Mouse (Mus musculus): Measurements from ENCODE around the gene Itga8.

Gene Itga8

DNA sequence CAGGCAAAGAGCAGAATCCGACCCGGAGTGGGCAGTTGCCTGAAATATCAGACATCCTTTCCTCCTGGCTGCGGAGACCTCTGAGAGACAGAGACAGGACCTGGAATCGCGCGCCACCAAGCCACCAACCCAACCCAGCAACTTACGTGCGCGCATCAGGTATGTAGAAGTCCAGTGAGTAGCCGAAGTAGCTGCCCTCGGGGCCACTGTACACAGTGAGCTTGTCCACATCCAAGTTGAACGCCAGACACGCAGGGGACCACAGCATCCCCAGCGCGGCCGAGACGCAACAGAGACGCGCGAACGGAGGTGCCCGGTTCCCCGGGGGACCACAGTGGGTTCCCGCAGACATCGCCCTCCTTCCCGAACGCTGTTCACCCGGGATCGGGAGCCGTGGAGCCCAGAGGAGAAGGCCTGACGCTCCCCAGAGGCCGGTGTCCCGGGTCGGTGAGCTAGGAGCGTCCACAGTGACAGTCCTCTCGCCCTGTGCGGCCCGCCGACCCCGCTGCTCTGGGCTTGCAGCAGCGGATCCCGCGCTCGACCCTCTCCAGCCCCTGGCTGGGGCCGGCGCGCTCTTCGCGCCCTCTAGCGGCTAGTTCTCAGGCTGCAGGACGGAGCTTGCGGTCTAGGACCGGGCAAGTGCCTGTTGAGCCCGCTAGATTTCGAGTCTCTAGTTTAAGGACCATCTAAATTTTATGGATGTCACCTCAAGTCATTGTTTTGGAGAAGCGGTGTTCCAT is at the start of gene Itga8:
Gene Itga8 (minus strand): TSS at position 492 of the 740 bp plus-strand sequence.
- DNase-seq (ENCODE audit: low spot score in 2 of 2), result peak; percentile 73 to 78

GRCm38 (mm10) chr2:12348914-12349313 is 47.2 kb upstream of the Itga8 start:
- no peak for DNase-seq (ENCODE audit: low spot score in 2 of 2)

GRCm38 (mm10) chr2:12331962-12332361 is 30.2 kb upstream of the Itga8 start:
- DNase-seq (ENCODE audit: low spot score in 2 of 2), result no peak

- DNase-seq (ENCODE audit: low spot score in 2 of 2), result no peak
Measured at GRCm38 (mm10) chr2:12329620-12330019, 27.9 kb upstream of the Itga8 start.

DNA sequence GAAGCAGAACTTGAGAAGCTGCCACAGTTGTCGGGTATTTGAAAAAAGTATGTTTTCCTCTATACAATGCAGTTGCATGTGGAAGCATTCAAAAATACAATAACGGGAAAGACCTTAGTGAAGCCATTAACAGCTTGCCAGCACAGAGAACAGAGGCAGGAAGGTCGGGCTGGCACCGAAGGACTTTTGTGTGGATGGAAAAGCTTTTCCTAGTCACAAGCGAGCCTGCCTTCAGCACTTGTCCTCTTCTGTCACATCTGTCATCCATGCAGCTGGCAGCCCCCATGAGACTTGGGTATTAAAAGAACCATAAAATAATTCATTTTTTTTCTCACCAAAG is 27.3 kb upstream of the Itga8 start:
- DNase-seq (ENCODE audit: low spot score in 2 of 2), result no peak

- no peak for DNase-seq (ENCODE audit: low spot score in 2 of 2)
Measured at GRCm38 (mm10) chr2:12328355-12329067, 26.8 kb upstream of the Itga8 start.

- no peak for DNase-seq (ENCODE audit: low spot score in 2 of 2)
Measured at GRCm38 (mm10) chr2:12327691-12328354, 26.1 kb upstream of the Itga8 start.

GRCm38 (mm10) chr2:12327216-12327615 is 25.5 kb upstream of the Itga8 start:
- no peak for DNase-seq (ENCODE audit: low spot score in 2 of 2)

DNA sequence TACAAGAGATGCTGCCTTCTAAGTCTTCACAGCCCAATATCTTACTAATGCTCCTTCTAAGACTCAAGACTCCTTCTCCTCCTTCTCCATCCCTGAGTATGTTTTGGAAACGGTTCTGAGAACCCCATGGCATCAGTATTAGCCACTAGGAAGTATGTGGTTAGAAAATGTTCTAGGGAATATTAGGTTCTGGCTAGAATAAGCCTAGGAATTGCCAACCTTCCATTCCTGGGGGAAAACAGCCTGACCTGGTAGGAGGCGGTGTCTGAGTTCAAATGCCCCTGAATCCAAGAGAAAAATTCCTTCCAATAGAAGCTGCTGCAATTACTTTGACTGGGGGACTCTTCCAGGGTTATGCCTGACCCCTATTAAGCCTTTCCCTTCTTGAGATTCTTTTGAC is 24.1 kb upstream of the Itga8 start:
- DNase-seq (ENCODE audit: low spot score in 2 of 2), result no peak

- no peak for DNase-seq (ENCODE audit: low spot score in 2 of 2)
Measured at GRCm38 (mm10) chr2:12325417-12325816, 23.7 kb upstream of the Itga8 start.

- no peak for DNase-seq (ENCODE audit: low spot score in 2 of 2)
Measured at GRCm38 (mm10) chr2:12320914-12321313, 19.2 kb upstream of the Itga8 start.

GRCm38 (mm10) chr2:12318715-12319114 is 17.0 kb upstream of the Itga8 start:
- DNase-seq (ENCODE audit: low spot score in 2 of 2), result no peak

- DNase-seq (ENCODE audit: low spot score in 2 of 2), result no peak
Measured at GRCm38 (mm10) chr2:12318036-12318435, 16.3 kb upstream of the Itga8 start.

DNA sequence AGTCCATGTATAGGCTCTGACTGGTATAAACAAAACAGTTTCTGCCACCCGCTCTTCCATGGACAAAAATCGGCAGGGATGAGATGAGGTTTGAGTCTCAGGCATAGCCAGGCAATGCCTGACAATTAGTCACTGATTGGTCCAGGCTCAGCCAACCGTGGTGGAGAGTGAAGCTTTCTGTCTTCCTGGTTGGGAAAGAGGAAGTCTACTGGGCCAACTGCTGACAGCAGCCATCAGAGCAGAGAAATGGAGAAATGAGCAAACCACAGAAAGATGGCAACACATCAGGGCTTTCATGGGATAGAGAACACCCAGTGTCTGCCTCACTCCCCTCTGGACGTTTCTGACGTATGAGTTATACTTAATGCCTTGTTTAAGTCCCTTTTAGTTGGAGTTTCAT is 15.6 kb upstream of the Itga8 start:
- no peak for DNase-seq (ENCODE audit: low spot score in 2 of 2)

GRCm38 (mm10) chr2:12316361-12316760 is 14.6 kb upstream of the Itga8 start:
- DNase-seq (ENCODE audit: low spot score in 2 of 2), result no peak

DNA sequence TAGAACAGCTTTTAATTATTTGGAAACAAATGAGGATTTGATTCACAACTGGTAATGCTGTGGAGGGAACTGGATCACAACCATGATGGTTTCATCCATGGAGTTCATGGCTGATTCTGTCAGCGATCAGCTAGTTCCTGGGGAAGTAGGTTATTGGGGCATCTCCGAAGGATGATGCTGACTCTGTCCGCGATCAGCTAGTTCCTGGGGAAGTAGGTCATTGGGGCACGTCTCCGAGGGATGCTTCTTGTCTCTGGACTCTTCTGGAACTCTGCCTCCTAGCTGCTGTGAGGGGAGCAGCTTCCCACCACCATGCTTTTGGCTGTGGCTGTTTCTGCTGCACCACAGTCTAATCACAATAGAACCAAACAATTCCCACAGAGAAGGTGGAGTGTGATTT is 12.3 kb upstream of the Itga8 start:
- no peak for DNase-seq (ENCODE audit: low spot score in 2 of 2)

DNA sequence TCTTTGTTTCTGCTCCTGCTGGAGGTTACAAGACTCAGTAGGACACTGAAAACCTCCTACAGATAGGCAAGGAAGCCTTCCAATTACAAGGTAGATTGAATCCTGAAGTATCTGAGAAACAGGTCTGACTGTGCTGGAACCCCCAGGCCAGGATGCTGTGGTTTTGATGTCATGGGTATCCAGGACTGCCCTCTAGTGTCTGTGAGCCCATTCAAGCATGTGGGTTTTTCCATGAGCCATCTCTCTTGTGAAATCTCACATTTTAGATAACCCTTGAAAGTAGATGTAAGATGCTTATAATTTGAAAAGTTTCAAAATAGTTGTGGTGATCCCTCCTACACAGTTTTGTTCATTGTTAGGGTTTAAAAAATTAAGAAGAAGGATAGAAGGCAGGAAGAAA is 6.7 kb upstream of the Itga8 start:
- DNase-seq (ENCODE audit: low spot score in 2 of 2), result no peak

GRCm38 (mm10) chr2:12307311-12307710 is 5.6 kb upstream of the Itga8 start:
- DNase-seq (ENCODE audit: low spot score in 2 of 2), result no peak

- DNase-seq (ENCODE audit: low spot score in 2 of 2), result no peak
Measured at GRCm38 (mm10) chr2:12305064-12305650, 3.4 kb upstream of the Itga8 start.

DNA sequence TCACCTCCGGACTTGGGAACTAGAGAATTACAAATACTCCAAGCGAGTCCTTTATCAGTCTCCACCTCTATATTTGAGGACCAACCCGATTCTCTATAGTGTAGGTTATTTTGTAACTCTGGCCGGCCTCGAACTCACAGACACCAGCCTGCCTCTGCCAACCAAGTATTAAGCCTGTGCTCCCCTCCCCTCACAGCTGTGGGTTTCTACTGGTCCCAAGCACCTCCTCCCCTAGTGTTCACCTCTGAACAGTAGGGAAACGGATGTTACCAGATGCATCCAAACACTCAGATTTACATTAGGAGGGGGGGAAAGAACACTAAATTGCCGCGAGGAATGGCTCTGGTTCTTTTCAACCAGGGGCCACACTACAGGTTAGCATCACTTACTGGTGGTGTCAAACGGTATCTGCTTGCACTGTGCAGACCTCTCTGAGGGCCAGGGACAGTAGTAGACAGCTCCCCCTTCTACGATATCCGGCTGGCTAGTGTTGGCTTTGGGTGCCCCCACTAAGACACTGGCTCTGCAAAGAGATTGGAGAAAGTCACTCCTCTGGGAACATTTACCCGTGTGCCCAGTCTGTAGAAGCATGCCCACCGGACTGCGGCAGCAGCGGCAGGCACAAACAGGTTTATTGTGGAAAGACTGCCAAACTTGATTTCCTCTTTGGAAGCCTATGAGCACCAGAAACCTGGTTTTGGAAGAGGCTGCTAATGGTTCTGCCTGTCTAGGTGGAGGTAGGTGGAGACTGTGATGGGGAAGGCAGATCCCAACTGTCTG is 1.1 kb downstream of the Itga8 start:
- no peak for DNase-seq (ENCODE audit: low spot score in 2 of 2)

- no peak for DNase-seq (ENCODE audit: low spot score in 2 of 2)
Measured at GRCm38 (mm10) chr2:12297287-12297686, 4.4 kb downstream of the Itga8 start.

GRCm38 (mm10) chr2:12295150-12295549 is 6.6 kb downstream of the Itga8 start:
- no peak for DNase-seq (ENCODE audit: low spot score in 2 of 2)
